Mouse (Mus musculus) thymus, postnatal 36 days (tissue): Measurements from ENCODE around the gene Caskin2.

Source experiments
- DNase-seq, 2 experiments: peaks; one replicate each; pipeline ENCODE4 v3.0.0; 2022; ENCODE audit warnings: mixed read lengths in 2 of 2

Gene Caskin2

DNA sequence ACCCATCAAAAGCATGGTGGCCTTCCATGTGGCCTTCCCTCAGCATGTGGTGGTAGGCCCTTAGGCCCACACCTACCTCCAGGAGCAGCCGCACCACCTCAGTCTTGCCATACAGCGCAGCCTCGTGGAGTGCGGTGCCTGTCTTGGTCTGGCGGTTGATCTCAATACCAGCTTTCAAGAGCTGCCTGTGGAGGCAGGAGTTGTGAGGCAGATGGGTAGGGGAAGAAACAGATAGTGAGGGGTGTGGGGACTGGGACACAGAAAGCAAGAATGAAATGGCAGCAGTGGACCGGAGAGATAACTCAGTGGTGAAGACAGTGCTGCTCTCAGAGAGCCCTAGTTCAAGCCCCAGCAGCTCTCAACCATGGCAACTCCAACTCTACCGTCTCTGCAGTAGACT, 8.4 kb downstream of the Caskin2 start:
- no peak for DNase-seq

DNA sequence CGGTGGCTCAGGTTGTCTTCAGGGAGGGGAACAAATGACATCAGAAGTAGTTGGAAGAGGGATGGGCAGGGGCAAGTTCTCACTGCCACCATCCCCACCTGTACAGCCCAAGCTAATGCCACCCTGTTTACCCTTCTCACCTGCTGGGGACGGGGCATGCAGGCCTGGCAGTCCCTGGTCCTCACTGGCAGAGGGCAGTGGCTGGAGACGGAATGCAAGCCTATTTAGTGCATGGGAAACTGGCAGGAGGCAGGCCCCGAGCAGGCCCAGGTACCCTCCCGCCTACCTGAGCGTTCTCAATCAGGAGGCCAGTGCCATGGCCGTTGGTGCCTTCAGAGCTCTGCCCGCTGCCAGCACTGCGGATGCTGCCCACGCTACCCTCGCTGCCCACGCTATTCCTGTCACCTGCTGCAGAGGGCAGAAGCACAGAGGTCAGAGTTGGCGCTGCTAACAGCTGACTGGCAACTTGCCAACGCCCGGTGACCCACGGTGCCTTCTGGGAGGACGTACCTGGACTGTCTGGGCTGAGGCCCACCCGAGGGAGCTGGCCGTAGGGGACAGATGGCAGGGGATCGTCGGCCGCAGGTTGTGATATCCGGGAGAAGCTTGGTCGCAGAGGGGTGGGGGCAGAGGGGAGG, 10.2 kb downstream of the Caskin2 start:
- DNase-seq: no peak

DNA sequence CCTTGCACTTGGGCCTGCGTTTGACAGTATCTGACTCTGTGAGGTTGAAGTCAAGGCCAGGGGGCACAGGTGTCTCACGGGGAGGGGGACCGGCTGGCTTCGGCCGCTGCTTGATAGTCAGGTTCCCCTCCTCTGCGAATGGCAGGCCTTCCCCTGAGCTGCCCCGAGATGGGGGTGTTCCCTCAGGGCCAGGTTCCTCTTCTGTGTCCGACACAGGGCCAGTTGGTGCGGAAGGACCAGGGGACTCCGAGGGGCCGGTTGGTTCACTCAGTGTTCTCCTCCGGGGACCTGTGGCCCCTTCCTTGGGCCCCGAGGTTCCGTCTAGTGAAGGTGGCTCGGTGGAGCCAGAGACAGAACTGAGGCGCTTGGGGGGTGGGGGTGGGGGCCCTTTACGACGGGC, 12.5 kb downstream of the Caskin2 start:
- no peak for DNase-seq

DNA sequence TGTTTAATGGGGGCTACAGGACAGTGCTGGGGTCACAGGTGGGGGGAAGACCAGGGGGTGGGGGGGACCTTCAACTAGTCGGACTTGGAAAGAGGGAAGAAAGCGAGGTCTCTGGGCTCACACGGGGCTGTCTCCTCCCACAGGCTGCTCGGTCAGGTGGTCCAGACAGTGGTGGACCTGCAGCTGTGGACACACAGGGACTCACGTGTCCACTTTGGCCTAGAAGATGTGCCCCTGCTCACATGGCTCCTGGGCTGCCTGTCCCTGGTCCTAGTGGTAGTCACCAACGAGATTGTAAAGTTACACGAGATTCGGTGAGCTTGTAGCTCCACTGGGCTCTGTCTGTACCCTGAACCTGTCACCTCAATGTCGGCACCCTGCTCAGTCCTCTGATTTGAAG, 15.8 kb downstream of the Caskin2 start:
- DNase-seq: no peak

DNA sequence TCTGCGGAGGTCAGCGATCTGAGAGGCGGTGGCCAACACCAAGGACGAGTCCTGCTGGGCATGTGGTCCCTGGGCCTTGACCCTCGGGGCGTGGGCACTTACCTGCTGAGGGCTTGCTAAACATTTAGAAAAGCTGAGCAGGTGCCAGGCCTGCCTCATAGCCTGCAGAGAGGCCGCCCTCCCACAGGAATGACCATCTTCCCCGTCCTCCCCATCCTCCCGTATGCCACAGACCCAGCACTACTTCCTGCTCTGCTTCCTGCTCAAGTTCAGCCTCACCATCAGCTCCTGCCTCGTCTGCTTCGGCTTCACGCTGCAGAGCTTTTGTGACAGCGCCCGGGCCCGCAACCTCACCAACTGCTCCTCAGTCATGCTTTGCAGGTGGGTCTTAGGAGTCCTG, 16.5 kb downstream of the Caskin2 start:
- DNase-seq: no peak

DNA sequence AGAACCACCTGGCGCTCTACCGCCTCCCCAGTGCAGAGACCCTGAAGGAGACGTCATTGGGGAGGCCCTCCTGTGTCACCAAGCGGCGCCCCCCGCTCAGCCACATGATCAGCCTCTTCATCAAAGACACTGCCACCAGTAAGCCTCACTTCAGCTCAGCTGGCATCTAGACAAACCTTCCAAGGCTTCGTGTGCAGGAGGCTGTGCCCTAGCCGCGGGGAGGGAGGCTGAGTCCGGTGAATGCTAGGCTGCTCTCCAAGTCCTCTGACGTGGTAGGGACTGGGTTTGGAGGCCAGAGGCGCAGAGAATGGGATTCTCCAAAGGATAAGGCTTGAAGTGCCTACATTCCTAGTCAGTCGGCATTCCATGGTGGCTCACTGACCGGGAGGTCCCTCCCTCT, 21.1 kb downstream of the Caskin2 start:
- no peak for DNase-seq

DNA sequence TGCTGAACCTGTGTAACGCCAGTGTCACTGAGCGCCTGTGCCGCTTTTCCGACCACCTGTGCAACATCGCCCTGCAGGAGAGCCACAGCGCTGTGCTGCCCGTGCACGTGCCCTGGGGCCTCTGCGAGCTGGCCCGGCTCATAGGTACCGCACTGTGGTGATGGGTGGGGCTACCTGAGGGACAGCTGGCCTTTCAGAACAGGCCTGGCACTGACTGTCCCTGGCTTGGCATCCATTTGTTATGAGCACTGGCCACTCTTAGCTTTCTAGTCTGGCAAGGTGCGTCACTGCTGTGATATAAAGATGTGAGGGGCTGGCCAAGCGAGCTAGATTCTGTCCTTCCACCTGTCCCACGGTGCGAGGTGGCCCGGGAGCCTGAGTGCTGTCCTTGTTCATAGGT, 21.5 kb downstream of the Caskin2 start:
- no peak for DNase-seq

DNA sequence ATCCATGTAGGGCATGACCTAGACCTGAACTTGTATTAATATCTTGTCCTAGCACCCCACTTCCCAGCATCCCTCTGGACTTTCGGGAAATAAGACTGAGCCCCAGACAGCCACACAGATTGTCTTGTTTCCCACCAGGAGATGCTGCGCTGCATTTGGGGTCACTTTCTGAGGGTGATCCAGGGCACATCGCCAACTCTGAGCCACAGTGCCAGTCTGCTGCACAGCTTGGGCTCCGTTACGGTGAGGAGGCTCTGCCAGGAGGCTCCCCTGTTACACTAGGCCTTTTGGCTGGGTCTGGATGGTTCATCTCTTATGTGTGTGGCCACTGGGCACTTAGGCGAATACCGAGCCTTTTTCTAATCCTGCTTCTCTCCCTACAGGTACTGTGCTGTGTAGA, 23.7 kb downstream of the Caskin2 start:
- DNase-seq: no peak

DNA sequence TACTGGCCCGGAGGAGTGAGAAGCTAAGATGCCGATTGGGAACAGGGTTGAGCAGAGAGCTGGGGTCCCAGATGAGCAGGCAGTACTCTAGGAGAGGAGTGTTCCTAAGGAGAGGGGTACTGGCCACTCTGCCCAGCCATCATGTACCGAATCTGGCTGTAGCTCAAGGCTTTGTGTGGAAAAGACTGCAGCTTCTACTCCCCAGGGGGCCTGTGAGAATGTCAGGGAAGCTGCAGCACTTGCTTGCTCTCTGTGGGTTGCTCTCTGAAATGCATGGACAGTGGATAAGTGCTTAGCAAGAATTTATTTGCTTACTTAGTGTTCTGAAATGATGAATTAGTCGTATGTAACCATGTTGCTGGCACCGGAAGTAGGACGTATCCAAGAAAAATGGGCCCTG, 27.0 kb downstream of the Caskin2 start:
- DNase-seq: no peak

DNA sequence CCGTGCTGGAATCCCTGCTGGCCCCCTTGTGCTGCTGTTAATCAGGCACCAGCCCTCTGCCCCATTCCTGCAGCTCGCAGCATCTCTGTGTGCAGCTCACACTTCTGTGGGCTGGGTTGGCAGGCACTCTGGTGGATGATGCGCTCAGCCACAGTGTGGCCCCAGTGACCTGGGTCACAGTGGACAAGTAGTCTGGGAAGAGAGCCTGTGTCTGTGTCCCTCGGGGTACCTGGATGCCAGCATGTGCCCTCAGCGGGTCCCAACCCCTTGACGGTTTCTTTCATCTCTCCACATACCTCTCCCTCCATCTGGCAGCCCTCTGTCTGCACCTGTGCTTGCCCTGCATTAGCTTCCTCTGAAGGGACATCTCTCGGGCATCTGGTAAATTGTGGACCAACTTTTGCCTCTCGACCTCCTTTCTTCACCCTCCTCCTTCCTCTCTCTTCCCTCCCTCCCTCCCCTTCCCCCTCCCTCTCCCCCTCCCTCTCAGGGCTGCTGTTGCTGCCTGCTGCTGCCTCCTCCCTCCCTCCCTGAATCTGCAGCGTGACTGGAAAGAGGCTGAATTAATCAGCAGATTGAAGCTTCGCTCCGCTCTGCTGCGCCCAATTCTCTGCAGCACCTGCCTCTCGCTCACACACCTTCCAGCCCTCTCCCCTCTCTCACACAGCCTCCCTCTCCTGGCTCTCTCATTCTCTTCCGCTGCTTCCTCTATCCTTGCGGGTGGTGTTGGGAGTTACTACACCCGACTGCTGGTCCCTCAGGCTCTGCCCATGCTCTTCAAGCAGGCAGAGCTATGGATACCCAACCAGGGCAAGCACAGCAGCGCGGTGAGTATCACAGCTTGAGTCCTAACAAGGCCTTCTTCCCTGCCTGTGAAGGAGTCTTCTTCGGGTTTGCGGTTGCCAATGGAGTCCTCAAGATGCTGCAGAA, 33.0 kb downstream of the Caskin2 start:
- peak in 1 of 2 experiments; percentile 2 for DNase-seq

DNA sequence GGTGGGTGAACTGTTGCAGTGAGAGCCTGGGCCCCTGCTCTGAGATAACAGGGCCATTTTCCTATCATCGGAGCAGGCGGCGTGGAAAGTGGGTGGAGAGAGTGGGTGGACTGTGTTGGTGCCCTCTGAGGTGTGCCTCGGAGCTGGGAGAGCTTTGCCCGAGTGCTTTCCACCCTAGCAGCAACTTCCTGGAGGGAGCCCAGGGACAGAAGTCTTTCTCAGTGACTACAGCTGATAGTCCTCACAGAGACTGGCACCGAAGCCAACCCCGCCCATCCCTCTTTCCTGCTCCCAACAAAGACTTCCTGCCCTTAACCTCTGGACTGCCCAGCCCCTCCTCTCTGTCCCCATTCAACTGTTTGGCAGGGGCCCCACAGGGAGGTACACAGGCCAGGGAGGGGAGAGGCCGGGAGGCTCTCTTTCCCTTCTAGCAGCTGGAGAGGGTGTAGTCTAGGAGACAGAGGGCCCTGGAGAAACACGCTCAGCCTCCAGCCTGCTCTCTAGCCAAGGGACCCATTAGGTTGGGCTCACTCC, 34.3 kb downstream of the Caskin2 start:
- DNase-seq: peak; percentile 23 to 43

DNA sequence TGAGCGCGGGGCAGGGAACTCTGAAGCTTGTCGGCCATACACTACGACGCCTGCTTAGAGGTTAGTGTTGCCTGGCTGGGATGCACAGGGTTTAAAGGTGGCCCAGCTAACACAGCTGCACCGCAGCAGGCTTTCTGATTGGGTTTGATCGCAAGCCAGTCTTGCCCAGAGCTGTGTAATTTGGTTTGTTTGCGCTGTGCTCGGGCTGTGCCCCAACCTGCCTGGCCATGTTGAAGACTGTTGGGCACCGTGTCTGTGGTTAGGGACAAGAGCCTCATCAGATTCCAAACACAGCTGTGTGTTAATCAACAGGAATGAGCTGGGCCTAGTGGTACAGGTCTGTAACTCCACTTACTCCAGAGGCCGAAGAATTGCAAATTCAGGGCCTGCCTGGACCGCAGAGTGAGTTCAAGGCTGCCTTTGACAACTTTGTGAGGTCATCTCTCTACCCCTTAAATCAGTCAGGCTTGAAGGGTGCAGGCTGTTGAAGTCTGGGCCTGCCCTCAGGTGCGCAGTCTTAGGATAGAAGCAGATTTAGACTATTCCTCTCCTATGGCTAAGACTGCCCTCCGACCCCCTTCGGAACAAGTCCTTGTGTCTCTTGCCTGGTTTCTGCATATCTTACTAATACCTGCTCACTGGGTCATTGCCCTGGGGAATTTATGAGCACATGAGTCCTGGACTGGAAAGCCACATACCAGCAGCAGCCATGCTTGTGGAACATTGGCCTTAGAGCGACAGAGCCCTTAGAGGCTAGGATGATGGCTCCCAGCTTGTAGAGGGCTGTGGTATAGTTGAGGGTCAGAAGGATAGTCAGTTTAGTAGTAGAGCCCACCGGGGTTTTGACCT, 35.7 kb downstream of the Caskin2 start:
- no peak for DNase-seq

DNA sequence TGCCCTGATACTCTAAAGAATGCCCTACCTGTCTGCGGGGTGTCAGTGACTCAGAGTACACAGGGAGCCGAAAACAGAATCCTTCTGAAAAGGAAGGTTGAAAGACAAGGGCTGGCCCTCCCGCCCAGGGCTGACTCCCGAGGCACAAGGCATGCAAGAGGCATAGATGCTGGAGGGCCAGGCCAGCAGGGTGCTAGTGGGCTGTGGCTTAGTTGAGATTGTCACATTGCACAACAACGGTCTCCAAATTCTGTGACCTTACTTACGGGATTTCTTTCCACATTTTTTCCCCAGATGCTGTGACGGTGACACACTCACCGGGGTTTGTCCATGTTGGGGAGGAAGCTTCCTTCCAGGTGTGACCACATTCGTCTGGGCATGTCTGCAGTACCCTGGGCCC, 36.5 kb downstream of the Caskin2 start:
- no peak for DNase-seq

DNA sequence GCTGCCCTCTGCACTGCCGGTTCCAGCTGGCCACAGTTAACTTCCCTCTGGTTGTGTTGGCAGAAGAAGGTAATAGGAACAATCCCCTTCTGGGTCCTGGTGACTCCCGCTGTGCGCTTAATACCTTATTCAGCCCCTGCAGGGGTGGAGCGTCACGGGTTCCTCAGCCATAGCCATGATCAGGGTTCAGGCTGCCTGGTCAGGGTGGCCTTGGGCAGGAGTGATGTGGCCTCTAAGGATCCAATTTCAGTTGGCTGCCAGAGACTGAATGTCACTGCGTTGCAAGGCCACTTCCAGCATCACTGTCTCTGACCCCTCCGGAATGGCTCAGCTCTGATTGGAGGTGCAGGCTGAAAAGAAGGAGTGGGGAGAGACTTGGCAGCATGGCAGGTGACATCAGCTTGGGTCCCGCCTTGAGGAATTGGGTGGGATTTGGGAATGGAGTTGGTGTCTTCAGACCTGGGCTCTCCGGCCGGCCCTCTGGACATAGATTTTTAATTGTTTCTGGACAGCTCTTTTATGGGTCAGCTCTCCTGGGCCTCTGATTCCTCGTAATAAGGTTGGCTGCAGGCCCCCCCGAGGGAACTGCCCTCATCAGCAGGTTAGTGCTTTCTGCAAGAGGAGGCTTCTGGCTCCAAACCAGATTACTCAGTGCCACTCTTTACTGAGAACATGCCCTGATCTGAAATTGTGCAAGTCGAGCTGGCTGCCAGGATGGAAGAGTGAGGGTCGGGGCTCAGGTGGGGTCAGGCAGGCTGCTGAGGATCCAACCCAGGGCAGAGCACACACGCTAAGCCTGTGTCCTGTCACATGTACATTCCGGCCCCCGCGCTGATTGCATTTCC, 37.4 kb downstream of the Caskin2 start:
- no peak for DNase-seq

DNA sequence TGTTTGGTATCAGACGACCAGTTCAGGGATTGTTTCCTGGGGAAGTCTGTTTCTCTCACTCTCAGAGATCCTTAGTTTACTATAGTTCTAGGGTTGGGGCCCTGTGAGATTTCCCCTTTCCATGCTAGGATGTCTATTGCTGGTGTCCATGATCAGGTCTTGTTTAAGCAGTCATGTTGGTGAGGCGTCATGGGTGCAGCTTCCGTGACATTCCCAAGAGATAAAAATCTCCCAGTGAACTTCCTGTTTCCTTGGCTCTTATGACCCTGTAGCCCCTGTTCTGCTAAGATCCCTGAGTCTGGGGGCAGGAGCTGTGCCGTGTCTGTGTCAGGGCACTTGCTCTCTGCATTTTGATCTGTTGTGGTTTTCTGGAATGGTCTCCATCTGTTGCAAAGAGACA, 38.8 kb downstream of the Caskin2 start:
- no peak for DNase-seq

DNA sequence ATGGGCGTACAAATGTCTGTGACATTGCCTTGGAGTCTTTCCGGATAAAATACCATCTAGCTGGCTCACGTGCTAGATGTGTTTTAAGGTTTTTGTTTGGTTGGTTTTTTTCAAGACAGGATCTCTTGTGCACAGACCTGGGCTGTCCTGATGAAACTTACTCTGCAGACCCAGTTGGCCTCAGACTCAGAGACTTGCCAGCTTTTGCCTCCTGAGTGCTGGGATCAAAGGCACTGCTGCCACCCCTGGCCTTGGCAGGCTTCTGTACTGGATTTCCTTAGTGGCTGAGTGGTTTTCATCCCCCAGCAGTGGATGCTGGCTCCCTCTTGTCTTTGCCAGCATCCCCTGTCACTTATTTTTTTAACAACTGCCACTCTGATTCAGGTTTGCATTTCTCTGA, 44.5 kb downstream of the Caskin2 start:
- no peak for DNase-seq

DNA sequence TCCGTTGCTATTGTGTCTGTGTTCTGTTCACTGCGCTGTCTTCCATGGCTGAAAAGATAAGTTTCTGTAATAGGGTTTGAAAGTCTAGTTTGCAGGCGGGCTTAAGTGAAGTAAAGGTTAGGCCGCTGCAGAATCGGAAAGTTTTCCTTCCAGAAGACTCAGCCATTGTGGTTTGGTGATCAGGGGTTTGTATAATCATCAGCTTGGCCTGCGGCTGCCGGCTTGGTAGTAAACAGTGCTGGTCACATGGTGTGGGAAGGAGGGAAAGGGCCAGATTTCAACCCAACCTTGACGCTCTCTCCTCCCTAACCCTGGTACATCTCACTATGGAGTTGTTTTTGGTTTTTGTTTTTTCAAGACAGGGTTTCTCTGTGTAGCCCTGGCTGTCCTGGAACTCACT, 46.5 kb downstream of the Caskin2 start:
- DNase-seq: no peak

DNA sequence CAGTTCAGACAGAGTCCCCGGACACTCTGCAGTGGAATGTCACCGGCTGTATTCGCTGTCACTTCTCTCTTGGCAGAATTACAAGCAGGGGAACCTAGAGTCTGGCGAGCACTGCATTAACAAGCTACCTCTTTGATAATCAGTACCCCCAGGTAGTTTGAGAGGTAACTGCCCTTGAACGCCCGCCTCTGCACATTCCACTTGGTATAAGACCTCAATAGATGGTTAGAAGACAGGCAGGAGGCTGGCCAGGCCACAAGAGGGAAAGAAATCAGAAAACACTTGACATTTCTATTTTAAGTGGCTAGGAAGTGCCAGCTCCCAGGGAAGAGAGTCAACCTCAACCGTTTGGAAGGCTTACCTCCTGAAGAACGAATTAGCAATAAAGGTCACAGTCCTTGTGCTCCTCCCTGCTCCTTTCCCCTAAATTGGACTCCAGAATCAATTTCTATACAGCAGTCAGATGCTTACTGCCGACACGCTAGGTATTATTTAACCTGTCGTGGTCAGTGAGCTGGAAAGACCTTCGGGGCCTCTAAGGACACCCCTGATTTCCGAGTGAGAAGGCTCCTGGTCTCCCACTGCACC, 47.0 kb downstream of the Caskin2 start:
- DNase-seq: no peak

DNA sequence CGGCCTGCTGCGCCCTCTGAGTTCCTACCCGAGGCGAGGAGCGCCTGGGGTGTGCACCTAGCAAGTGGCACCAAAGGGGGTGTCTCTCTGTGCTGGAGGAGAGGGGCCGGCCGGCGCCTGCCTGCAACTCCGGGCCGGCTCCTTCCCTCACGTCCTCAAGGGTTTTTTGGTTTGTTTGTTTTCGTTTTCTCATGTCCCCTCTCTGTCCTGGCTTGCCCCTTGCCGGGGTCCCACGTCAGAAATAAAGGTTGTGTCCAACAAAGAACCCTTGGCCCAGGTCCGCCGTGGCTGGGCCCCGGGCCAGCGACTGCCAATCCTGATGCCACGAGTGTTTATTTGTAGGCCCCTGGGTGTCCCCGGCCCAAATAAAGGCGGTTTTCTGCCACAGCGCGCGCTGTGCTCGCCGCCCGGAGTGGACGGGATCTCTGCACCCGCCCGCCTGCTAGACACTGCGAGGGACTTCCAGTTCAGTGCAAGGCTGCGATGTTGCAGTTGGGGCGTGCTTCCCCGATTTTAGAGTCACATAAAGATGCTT, 47.8 kb downstream of the Caskin2 start:
- DNase-seq: no peak

DNA sequence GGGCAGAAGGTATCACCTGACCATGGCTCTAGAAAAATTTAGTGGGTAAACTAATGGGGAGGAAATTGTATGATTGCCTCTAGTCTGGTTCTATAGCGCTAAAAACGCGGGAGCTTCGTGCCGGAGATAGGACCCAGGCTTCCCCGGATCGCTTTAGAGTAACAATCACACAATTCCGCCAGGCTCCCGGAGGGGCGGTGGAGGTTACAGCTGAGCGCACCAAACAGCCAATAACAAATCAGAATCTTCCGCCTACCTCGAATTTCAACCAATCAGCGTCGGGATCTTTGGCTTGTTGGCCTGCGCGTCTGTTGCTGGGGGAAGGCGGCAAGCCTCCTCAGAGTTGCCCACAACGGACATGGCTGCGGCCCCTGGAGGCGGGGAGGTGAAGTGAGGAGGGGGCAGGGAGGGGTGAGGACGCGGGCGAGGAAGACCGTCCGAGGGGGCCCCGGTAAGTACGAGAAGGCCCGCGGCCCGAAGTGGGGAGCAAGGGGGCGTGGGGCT, 48.3 kb downstream of the Caskin2 start, which contains the start of gene Tmem94:
Tmem94 (plus strand) TSS at position 331 of the 504 bp plus-strand sequence.
- peak; percentile 95 to 97 for DNase-seq

DNA sequence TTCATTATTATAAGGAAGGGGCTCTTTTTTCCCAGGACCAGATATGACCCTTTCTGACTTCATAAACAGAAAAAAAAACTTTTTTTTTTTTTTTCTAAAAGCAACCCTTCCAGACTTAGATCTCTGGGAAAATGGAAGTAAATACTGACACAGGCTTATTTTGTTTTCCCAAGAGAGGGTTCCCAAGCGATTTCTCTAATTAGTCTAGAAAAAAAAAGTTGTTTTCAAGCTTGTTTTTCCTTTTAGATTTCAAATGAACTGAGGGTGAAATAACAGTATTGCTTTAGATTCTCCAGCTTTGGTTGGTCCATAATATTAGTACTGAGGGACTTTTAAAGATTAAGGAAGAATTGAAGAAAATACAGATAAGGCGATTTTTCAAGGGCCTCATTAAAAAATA, 48.7 kb downstream of the Caskin2 start:
- DNase-seq: no peak
